Mouse (Mus musculus) frontal cortex, adult 2 months (tissue): ENCODE measurements around the gene Zfyve9. TPM values are rescaled to one million over a fixed set of nuclear protein-coding genes. Genes with fewer than 3 reads are reported as not detected.

Source experiments
- DNase-seq, 2 experiments: peaks; one replicate each; pipeline ENCODE4 v3.0.0; 2022; ENCODE audit warnings: low spot score in 1 of 2; ENCODE audit errors: extremely low spot score in 1 of 2
- polyA plus RNA-seq: library from polyadenylated mRNA; depleted of rRNA; stranded (reverse); fragments of >200 nt; gene quantifications from 2 replicates; pipeline ENCODE4 v1.2.3, GENCODE M21; 2012; rRNA removed

The Zfyve9 gene
- polyA plus RNA-seq, 1 experiment: 21.9 TPM

DNA sequence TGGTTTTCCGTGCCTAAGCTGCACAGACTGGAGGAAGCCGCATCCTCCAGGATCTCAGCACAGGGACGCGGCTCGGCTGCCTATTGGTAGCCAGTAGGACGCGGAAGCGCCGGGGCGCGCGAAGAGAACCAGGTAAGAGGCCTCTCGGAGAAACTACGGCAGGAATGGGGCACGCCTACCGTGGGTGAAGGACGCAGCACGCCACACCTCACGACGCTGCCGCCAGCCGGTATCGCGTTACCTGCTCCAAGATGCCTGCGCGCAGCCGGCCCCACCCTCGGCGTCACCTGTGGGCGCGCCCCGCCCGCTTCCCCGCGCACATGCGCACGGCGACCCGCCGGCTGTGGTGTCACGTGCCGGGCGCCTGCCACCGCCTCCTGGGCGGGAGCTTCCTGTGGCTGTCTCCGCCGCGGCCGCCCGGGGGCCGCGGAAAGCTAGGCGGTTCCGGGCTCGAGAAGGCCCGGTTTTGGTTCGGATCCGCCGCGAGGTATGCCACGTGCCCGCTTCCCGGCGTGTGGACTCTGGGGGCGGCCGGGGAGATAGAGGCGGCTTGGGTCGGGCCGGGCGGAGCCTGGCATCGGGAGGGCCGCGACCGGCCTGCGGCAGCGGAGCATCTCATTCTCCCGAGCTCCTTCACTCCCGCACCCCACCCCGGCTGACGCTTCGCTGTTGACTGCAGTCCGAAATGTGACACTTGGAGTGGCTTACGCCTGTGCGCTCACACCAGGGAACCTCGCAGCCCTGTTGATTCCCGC, 160.8 kb downstream of the Zfyve9 start, which contains the start of gene Cc2d1b:
Cc2d1b (plus strand) TSS at position 354 of the 755 bp plus-strand sequence.
- peak; percentile 84 to 91 for DNase-seq

DNA sequence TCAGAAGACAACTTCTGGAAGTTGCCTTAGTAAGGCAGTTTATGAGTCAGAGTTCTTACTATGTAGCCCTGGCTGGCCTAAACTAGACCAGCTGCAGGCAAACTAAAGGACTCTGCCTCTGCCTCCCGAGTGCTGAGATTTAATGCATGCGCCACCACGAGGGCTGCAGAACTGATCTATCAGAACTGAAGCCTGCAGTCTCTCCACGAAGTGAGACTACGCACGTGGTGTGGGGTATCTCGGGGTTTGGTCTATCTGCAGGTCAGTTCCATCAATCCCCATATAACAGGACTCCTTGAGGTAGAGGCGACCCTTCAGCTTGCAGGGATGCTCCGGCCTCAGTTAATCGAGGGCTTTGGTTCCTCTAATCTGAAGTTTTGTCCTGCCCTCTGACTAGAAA, 161.4 kb downstream of the Zfyve9 start:
- peak in 1 of 2 experiments; percentile 55 for DNase-seq

GRCm38 (mm10) chr4:108618586-108618985, 162.0 kb downstream of the Zfyve9 start:
- no peak for DNase-seq

- peak in 1 of 2 experiments; percentile 53 for DNase-seq
Observed at GRCm38 (mm10) chr4:108610935-108611334, 169.7 kb downstream of the Zfyve9 start.

DNA sequence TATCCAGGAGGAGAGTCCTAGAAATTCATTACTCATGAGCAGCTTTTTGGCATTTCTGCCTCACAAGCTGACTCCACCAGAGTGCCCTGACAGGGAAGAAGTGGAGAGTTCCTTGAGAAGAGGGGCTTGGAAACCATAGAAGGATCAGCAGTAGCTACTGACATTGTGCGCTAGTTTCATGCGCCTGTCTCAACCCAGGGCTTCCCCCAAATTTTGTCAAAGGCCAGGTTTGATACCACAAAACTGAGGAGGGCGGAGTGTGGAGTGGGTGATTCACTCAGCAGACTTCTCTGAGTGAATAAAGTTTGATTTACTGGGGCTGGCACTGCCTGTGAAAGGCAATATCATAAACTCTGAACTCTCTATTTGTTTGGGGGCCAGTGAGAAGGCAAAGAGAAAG, 171.9 kb downstream of the Zfyve9 start:
- no peak for DNase-seq

DNA sequence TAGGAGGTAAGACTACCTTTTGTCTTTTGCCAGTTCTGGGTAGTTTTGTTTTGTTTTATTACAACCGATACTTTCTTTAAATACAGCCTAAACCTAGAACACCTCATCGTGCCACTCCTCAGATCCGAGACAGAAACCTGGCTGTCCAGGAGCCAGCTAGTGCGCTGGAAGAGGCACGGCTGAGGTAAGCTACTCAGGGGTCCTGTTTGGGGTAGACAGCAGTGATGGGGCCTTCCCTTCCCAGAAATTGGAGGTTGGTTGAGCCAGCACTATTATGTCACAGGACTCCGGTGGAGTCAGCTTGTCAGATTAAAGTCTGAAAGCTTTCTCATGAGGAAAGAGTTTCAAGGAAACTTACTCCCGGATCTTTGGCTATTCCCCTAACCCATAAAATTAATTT, 178.7 kb downstream of the Zfyve9 start:
- no peak for DNase-seq

DNA sequence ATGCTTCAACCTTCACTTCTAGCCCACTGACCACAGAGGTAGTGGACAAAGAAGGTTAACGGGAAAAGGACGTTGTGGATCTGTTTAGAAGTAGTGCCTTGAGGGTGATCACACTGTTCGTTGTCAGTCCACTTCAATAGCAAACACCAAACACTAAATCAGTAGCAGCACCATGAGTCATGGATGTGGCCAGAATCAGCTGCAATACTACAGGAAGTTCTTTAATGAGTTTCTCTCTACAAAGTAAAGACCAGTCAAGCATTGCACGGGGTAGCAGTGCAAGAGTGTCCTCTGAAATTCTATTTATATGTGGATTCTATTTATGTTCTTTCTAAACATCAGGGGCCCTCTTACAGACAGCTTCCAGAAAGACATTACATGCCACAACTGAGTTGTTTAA, 182.3 kb downstream of the Zfyve9 start:
- no peak for DNase-seq

DNA sequence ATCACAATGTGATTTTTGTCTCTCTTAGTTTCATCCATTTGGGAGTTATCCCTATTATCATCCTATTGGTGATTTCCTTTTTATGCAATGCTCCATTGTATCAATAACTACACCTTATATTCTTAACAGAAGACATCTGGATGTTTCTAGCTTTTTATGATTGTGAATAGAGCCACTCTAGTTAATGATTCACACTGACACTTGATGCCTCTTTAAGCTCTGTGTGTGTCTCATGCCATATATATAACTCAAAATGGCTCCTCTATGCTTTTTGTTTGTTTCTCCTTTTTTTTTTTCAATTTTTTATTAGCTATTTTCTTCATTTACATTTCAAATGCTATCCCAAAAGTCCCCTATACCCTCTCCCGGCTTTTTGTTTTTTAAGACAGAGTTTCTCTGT, 184.8 kb downstream of the Zfyve9 start:
- no peak for DNase-seq

- DNase-seq: peak in 1 of 2 experiments; percentile 7
Observed at GRCm38 (mm10) chr4:108593376-108593775, 187.2 kb downstream of the Zfyve9 start.

Other genes starting within 250 kb of the Zfyve9 start
- gene Prpf38a, start 201.5 kb downstream of the Zfyve9 start, polyA plus RNA-seq: 29.0 and 33.3 TPM in 2 replicates
- 0.38 and 0.42 TPM in 2 replicates for gene Orc1, start 201.4 kb downstream of the Zfyve9 start, polyA plus RNA-seq
- 46.6 and 51.7 TPM in 2 replicates for gene Cc2d1b, start 160.9 kb downstream of the Zfyve9 start, polyA plus RNA-seq
- gene 3110021N24Rik, start 61.1 kb downstream of the Zfyve9 start, polyA plus RNA-seq: 0.48 and 0.60 TPM in 2 replicates
- gene Btf3l4, start 52.8 kb upstream of the Zfyve9 start, polyA plus RNA-seq: 88.4 and 93.9 TPM in 2 replicates
- gene Txndc12, start 53.8 kb upstream of the Zfyve9 start, polyA plus RNA-seq: 41.0 and 41.1 TPM in 2 replicates
- 16.1 and 18.8 TPM in 2 replicates for gene Kti12, start 67.0 kb upstream of the Zfyve9 start, polyA plus RNA-seq
- 0.14 and 0.17 TPM in 2 replicates for gene A730015C16Rik, start 67.8 kb upstream of the Zfyve9 start, polyA plus RNA-seq
- 188 and 219 TPM in 2 replicates for gene Rab3b, start 98.3 kb upstream of the Zfyve9 start, polyA plus RNA-seq
- 122 and 151 TPM in 2 replicates for gene Nrd1, start 219.9 kb upstream of the Zfyve9 start, polyA plus RNA-seq